Mouse (Mus musculus): ENCODE results near the gene Man1c1. TPM values are rescaled to one million over a fixed set of nuclear protein-coding genes. Genes with fewer than 3 reads are reported as not detected.

Man1c1 gene
- polyA plus RNA-seq, 1 experiment, result 93.7 TPM

DNA sequence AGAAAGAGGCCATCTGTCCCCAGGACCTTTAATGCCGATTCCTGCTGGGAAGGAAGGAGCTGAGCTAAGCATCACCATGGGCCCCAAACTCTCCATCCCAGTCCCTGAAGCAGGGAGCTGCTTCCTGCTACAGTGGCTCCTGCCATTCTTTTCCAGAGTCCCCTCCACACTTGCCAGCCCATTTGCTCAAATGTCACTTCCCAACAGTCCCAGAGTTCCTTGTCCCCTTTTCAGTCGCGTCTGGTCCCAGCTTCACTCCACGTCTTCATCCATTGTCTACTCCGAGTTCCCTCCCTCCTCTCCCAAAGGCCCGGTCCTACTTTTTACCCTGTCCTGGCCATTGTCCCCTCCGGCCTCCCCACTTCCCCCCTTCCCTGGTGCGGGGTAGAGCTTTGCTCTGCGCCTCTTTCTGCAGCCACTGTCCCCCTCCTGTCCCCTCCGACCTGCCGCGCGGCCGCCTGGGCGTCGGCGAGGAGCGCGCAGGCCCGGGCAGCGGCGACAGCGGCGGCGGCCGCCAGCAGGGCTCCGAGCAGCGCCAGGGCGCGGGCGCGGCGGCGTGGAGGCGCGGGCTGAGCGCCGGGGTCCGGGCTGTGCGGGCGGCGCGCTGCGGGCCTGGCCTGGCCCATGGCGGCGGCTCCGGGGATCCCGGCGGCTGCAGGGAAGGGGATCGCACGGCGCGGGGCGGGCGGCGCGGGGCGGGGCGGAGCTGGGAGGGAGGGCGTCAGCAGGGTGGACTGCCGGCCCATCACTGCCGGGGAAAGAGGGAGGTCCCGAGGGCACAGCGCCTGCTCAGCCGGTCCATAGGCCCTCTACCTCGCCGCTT, 152.4 kb downstream of the Man1c1 start, which contains the start of gene Selenon:
TSS of gene Selenon (minus strand) at position 673 of the 823 bp plus-strand sequence.
- Histone ChIP-seq H3K4me3 (ENCODE audit: insufficient read depth, low read length) (peak within 1 kb of the TSS; percentile 82), H3K27ac (ENCODE audit: insufficient read depth, low read depth, low read length) (no peak within 1 kb of the TSS), H3K4me1 (ENCODE audit: control insufficient read depth, insufficient read depth, low read length) (peaks cover 25% of the 10 kb centered on the region)

DNA sequence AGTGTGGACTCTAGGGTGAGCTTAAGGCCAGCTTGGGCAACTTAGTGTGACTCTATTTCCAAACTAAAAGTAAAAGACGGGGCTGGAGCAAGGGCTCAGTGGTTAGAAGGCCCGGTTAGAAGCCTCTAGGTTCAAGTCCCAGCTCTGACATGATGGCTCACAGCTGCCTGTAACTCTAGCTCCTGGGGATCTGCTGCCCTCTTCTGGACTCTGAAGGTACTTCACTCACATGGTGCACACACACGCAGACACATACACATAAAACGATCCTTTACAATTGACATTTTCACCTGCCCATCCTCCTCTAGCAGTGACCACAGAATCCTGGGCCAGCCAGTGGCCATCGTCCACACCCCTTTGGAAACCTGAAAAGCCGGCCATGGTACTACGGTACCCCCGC, 154.2 kb downstream of the Man1c1 start:
- no peak overlapping the region for H3K27ac ChIP-seq (ENCODE audit: insufficient read depth, low read depth, low read length)
- TF ChIP-seq POLR2A (IDR thresholded peaks at IDR 0.05; ENCODE audit: borderline replicate concordance, low read depth, low read length), result no peak
- TF ChIP-seq CTCF (IDR thresholded peaks at IDR 0.05; ENCODE audit: low read depth, low read length), result 0 out of 2 replicates have a peak, but pooled peaks have one; percentile 27

More for the DNA sequence above, 152.4 kb downstream of the Man1c1 start, which contains the start of gene Selenon:
- TF ChIP-seq CTCF (IDR thresholded peaks at IDR 0.05; ENCODE audit: low read depth, low read length), result no peak
- TF ChIP-seq POLR2A (IDR thresholded peaks at IDR 0.05; ENCODE audit: borderline replicate concordance, low read depth, low read length), result no peak

DNA sequence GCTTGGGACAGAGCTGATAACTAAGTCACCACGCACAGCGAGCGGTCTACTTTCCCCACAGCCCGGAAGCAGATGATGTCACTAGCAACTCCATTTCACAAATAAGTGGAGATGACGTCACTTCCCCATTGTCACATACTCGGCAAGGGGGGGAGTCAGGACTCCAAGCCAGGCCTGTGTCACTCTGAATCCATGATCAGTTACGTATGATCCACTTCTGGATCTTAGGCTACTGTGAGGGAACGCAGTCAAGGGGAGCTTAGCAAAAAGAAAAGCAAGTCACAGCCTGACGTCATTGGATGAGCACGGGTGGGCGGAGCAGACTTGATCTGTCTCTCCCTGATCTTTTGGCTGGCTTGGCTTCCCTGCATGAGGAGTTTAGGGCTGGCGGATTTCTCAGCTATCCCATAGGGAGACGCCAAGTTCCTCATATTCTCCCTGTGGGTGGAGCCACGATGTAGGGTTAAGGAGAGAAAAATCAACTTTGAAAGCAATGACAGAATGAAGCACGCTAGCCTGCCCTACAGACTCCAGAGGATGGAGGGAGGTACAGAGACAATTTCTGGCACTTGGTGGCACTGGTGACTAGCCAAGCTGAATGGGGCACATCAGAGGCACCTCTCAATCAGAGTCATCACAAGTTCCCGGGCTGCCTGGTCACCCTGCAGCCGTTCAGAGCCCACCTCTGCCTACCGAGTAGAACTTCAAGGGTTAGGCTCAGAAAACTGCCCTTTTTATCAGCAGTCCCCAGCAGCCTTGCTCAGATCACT, 155.7 kb downstream of the Man1c1 start:
- TF ChIP-seq POLR2A (IDR thresholded peaks at IDR 0.05; ENCODE audit: borderline replicate concordance, low read depth, low read length) (no peak), CTCF (IDR thresholded peaks at IDR 0.05; ENCODE audit: low read depth, low read length) (no peak)
- H3K4me3 ChIP-seq (ENCODE audit: insufficient read depth, low read length), result peak overlapping the region; percentile 18
- H3K27ac ChIP-seq (ENCODE audit: insufficient read depth, low read depth, low read length), result peak overlapping the region; percentile 59
- peaks cover 29% of the 10 kb centered on the region for H3K4me1 ChIP-seq (ENCODE audit: control insufficient read depth, insufficient read depth, low read length)

More for the DNA sequence above, 154.2 kb downstream of the Man1c1 start:
- H3K4me1 ChIP-seq (ENCODE audit: control insufficient read depth, insufficient read depth, low read length), result peaks cover 29% of the 10 kb centered on the region
- no peak overlapping the region for H3K4me3 ChIP-seq (ENCODE audit: insufficient read depth, low read length)

DNA sequence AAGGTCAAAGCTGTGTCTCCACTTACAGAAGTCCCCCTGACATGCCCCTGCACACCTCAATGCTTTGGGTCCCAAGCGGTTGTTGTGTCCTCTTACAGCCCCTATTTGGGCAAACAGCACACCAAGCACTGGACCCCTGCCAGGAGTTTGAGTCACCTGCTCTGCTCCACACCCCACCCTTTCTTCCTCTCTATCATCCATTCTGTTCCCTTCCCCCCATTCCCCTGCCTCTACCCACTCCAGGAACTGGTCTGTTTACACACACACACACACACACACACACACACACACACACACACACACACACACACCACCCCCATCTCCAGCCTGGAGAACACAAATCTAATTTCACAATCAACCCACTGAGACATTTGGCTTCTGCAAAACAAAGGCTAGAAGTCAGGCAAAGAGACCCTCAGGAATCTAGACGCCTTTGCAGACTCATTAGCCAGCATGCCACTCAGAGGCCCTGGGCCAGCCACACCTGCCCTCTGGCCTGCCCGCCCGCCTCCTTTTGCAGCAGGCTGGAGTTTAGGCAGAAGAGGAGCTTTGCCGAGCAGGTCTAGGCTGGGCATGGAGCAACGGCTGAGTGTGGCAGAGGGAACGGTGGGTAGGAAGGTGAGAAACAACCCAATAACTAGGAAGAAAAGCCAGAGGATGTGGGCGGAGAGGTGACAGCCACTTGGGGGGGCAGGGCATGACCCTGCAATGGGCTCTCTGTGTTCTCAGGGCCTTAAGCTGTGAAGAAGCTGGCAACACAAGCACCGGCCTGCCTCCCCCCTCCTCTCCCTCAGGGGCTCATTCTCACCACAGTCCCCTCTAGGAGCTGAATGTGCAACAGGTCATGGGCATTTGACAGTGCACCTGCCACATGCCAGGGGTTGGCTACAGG, 157.0 kb downstream of the Man1c1 start:
- Histone ChIP-seq H3K4me3 (ENCODE audit: insufficient read depth, low read length) (peak overlapping the region; percentile 18), H3K27ac (ENCODE audit: insufficient read depth, low read depth, low read length) (peak overlapping the region; percentile 36; the same call in 1 of the 2 replicates), H3K4me1 (ENCODE audit: control insufficient read depth, insufficient read depth, low read length) (peaks cover 25% of the 10 kb centered on the region)
- no peak for TF ChIP-seq POLR2A (IDR thresholded peaks at IDR 0.05; ENCODE audit: borderline replicate concordance, low read depth, low read length)
- TF ChIP-seq CTCF (IDR thresholded peaks at IDR 0.05; ENCODE audit: low read depth, low read length), result no peak

DNA sequence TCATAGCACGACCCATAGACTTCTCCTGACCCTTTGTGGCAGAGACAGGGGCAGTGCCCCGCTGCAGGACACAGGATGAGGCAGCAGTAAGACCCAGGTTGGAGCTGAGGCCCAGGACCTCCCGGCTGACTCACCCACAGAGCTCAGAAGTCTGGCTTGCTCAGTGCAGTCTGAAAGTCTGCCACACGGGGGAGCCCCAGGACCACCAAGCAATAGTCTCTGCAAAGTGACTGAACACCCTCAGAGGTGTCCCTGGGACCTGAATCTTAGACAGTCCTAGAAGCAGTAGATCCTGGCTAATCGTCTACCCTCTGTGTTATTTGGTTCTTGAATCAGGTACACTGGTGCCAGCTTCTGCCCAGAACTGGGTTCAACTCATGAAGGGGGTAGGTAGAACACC, 160.8 kb downstream of the Man1c1 start:
- H3K4me3 ChIP-seq (ENCODE audit: insufficient read depth, low read length), result no peak overlapping the region
- H3K27ac ChIP-seq (ENCODE audit: insufficient read depth, low read depth, low read length), result no peak overlapping the region
- H3K4me1 ChIP-seq (ENCODE audit: control insufficient read depth, insufficient read depth, low read length), result peaks cover 18% of the 10 kb centered on the region
- TF ChIP-seq POLR2A (IDR thresholded peaks at IDR 0.05; ENCODE audit: borderline replicate concordance, low read depth, low read length) (no peak), CTCF (IDR thresholded peaks at IDR 0.05; ENCODE audit: low read depth, low read length) (peak; percentile 83)

DNA sequence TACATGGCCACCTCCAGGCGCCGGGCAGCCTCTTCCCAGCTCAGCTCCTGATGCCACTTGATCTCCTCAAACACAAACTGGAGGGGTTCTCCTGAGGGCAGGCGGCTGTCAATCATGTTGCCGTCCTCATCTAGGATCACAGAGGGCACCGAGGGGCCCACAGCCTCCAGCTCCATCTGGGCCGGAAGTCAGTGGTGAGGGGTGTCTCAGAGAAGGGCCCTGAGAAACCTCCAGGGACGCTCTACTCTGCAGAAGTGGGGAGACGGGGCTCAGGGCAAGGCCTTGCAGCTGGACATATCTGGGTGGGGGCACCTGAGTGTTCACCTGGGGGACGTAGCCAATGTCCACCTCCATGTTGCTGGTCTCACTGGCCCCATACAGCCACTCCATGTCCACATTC, 161.4 kb downstream of the Man1c1 start:
- Histone ChIP-seq H3K4me1 (ENCODE audit: control insufficient read depth, insufficient read depth, low read length) (peaks cover 14% of the 10 kb centered on the region), H3K27ac (ENCODE audit: insufficient read depth, low read depth, low read length) (no peak overlapping the region), H3K4me3 (ENCODE audit: insufficient read depth, low read length) (no peak overlapping the region)
- no peak for TF ChIP-seq CTCF (IDR thresholded peaks at IDR 0.05; ENCODE audit: low read depth, low read length)
- TF ChIP-seq POLR2A (IDR thresholded peaks at IDR 0.05; ENCODE audit: borderline replicate concordance, low read depth, low read length), result no peak

DNA sequence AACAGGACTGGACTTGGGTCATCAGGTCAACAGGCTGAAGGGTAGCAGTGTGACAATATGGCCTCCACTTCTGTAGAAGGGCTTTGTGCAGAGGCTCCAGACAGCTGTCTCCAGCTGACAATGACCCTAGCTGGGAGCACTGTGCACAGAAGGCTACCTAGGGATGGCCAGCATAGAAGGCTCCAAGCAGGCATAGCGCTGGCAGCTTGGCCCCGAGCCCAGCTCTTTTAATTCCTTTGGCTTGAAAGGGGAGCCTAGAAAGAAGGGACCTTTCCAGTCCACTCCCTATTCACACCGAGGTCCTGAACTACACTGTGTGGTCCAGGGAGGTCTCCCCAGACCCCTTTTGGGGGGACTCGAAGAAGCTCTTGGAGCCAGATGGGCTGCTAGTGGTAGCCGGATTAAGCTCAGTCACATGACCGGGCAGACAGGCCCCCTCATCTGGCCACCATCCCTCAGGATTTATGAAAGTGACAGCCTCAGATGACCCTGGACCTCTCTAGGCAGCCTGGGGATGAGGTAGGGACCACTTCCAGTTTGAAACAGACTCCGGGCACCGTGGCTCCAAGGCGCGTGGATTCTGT, 165.0 kb downstream of the Man1c1 start:
- no peak overlapping the region for H3K4me3 ChIP-seq (ENCODE audit: insufficient read depth, low read length)
- H3K27ac ChIP-seq (ENCODE audit: insufficient read depth, low read depth, low read length), result no peak overlapping the region
- H3K4me1 ChIP-seq (ENCODE audit: control insufficient read depth, insufficient read depth, low read length), result peaks cover 6% of the 10 kb centered on the region; the same call in 1 of the 2 replicates
- no peak for TF ChIP-seq POLR2A (IDR thresholded peaks at IDR 0.05; ENCODE audit: borderline replicate concordance, low read depth, low read length)
- TF ChIP-seq CTCF (IDR thresholded peaks at IDR 0.05; ENCODE audit: low read depth, low read length), result no peak

DNA sequence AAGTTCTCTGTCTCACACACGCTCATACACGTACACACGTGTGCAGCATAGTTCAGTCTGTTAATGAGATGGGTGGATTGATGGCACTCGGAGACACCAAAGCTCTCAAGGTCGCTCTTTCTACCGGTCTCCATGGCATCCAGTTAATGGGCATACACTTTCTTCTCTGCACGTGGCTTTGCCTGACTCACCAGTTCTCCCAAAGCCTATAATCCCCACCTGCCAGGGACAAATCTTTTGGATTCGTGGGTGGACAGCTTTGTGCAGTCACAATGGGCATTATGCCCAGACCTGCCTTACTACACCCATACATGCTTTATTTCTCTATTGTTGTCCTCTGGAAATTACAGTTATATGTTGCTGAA, 168.3 kb downstream of the Man1c1 start:
- H3K4me3 ChIP-seq (ENCODE audit: insufficient read depth, low read length), result peak overlapping the region; percentile 80
- 0 out of 2 replicates have a peak overlapping the region, but pooled peaks have one; percentile 5 for H3K27ac ChIP-seq (ENCODE audit: insufficient read depth, low read depth, low read length)
- TF ChIP-seq CTCF (IDR thresholded peaks at IDR 0.05; ENCODE audit: low read depth, low read length), result no peak
- no peak for TF ChIP-seq POLR2A (IDR thresholded peaks at IDR 0.05; ENCODE audit: borderline replicate concordance, low read depth, low read length)
- peaks cover 17% of the 10 kb centered on the region for H3K4me1 ChIP-seq (ENCODE audit: control insufficient read depth, insufficient read depth, low read length)

All from bone marrow macrophage, adult 2 months (primary cell).